Mouse (Mus musculus): Measurements from ENCODE around the gene Slc25a33.

The Slc25a33 gene

GRCm38 (mm10) chr4:149794966-149795477 is 20.9 kb upstream of the Slc25a33 start:
- no peak for DNase-seq (ENCODE audit: low read depth)

- DNase-seq (ENCODE audit: low read depth) = no peak
Observed at GRCm38 (mm10) chr4:149794010-149794338, 19.9 kb upstream of the Slc25a33 start.

DNA sequence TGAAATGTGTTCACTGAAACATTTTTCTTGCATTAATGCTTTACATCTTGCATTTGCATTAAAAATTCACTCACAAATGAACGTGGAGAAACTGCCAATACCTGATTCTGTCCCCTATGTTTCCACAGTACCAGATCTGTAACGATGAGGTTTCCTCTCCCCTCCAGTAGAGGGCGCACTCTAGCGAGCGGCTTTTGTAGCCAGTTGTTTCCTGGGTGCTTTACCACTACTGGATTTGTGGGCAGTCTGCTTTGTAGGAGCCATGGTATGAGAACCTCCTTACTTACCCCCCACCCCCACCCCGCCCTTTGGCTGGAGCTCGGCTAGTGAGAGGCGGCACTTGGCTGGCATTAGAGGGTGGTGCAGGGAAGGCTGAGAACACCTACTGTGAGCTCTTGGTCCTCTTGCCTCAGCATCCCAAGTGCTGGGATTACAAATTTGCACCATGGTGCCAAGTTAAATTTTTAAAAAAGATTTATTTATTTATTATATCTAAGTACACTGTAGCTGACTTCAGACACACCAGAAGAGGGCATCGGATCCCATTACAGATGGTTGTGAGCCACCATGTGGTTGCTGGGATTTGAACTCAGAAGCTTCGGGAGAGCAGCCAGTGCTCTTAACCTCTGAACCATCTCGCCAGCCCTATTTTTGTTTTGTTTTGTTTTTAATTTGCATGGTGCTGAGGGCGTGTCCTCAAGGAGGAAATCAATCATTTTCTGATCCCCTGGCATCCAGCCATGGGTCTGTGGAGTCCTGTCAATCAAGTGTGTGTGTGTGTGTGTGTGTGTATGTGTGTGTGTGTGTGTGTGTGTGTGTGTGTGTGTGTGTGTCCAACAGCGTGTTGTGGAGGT is 19.3 kb upstream of the Slc25a33 start:
- DNase-seq (ENCODE audit: low read depth) = no peak

GRCm38 (mm10) chr4:149792159-149792800 is 18.2 kb upstream of the Slc25a33 start:
- DNase-seq (ENCODE audit: low read depth) = peak; percentile 33

DNA sequence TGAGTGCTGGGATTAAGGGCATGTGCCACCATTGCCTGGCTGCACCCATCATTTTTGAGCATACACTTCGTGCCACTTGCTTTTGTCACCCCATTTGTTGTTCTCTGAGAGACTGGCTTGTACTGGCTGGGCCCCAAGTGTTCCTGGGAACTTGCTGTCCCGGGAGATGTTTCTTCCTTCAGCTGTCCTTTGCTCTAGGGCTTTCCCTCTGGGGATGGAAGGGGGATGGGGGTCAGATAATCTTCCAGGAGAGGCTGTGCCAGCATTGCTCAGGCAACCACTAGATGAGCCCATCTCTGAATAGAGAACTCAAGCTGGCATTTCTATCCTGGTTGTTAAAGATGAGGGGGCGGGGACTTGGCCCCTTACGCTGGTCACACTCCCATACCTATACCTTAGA is 17.4 kb upstream of the Slc25a33 start:
- no peak for DNase-seq (ENCODE audit: low read depth)

DNA sequence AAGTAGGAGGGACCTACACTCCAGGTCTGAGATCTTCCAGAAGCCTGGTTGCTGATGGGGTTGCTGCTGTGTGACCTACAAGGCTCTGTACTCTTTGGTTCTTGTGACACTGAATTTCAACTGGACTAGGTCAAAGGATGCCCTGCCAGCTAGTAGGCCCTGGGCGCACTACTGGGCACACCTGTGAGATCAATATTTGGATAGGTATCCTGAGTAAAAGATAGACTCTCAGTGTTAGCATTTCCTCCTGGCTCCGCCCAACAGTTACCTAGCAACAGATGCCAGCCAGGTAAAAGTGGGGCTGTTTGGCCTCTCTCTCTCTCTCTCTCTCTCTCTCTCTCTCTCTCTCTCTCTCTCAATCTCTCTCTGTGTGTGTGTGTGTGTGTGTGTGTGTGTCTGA is 16.9 kb upstream of the Slc25a33 start:
- no peak for DNase-seq (ENCODE audit: low read depth)

DNA sequence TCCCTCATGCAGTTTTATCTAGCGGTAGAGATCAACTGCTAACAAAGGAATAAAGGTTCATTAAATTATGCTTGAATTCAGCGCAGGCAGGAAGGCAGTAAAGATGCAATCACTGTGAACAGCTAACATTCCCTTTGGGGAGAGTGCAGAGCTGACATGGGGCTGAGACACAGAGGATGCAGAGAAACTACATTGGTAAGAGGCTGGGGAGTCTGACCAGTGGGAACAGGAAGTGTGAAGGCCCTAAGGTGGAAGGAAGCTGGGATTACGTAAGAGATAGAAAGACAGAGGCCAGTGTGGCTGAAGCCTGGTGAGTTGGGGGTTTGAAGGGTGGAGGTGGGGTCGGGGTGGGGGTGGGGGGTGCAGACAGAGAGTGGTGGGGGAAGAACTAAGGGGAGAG is 16.5 kb upstream of the Slc25a33 start:
- DNase-seq (ENCODE audit: low read depth) = peak; percentile 71

GRCm38 (mm10) chr4:149789421-149790194 is 15.5 kb upstream of the Slc25a33 start:
- DNase-seq (ENCODE audit: low read depth) = peak; percentile 65

GRCm38 (mm10) chr4:149784901-149785300 is 10.8 kb upstream of the Slc25a33 start:
- no peak for DNase-seq (ENCODE audit: low read depth)

GRCm38 (mm10) chr4:149784371-149784770 is 10.3 kb upstream of the Slc25a33 start:
- DNase-seq (ENCODE audit: low read depth) = no peak

DNA sequence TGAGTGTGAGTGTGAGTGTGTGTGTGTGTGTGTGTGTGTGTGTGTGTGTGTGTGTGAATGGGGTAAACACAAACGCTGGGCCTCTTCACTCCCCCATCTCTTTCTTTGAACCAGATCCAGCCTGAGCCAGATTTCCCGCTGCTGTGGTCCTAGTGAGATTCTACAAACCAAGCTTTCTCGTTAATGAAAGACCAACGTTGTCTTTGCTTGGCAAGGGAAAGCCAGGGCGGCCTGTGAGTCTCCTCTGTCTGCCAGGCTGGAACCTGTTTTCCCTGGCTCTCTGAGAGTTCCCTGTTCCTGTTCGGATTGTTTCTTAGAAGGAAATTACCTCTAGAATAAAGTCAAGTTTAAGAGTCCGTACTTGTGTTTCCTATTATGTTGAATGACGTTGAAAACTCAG is 8.9 kb upstream of the Slc25a33 start:
- DNase-seq (ENCODE audit: low read depth) = no peak

DNA sequence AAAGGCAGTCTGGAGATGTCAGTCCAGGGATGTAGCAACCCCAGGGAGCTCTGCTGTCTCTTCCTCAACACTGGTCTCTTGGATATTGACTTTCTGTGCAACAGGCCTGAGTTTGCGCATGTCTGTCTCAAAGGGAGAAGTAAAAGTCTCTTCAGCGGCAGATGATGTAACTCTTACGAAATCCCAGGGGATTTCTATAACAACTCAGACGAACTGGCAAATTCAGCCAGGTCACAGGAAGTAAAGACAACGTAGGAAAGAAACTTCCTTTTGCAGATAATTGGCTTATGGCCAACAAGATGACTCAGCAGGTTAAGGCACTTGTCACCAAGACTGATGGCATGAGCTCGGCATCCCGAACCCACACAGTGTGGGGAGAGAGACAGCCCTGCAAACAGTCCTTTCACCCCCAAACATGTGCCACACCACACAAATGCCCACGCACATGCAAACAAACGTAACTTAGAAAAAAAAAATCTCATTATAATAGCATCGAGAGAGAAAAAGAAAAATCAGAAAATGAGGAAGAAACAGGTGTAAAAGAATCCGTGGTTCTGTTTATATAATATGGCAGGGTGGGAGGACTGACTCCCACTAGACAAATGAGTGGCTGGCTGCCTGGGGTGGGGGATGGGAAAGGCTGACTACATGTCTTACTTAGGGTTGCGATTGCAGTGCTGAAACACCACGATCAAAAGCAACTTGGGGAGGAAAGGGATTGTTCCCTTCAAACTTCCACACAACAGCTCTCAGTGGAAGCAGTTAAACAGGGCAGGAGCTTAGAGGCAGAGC is 6.7 kb upstream of the Slc25a33 start:
- DNase-seq (ENCODE audit: low read depth) = peak; percentile 98

GRCm38 (mm10) chr4:149779966-149780365 is 5.9 kb upstream of the Slc25a33 start:
- DNase-seq (ENCODE audit: low read depth) = no peak

DNA sequence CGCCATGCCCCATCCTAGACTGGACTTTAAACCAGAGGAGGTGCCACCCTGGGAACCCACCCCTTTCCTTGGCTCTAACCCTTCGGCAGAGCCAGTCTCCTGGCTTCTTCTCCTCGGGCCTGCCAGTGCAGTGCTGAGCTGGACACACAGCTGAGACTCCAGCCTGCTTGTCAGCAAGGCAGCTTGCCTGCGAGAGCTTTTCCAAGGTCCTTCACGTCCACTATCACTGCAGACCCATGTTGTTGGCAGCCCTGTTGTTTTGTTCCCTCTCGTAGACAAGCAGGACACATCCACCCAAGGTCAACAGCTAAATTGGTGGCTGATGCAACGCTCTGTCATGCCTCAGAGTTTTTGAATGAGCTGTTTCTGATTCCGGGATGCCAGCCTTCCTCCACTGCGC is 3.0 kb upstream of the Slc25a33 start:
- no peak for DNase-seq (ENCODE audit: low read depth)

DNA sequence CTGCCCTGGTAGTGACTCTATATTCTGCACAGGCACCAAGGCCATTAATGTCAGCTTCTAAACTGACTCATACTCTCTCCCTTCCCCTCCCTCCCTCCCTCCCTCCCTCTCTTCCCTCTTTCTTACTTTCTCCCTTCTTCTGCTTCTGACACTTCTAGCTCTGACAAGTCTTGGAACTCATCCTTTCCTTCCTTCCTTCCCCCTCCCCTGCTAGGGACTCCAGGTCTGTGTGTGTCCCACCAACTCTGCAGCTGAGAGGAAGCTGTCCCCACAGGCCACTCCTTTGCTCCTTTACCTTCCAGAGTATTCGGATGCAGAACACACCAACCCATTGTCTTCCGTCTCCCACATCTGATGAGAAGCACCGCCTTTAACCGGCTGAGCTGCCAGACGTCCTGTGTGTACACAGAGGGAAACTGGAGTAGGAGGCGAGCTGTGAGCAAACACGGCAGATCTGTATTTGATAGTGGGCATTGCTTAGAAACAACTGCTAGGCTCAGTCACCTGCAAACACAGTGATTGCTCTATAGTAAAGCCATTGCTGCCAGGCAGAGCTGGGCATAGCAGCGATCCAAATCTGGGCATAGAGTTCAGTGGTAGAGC is 1.8 kb upstream of the Slc25a33 start:
- DNase-seq (ENCODE audit: low read depth) = no peak

DNA sequence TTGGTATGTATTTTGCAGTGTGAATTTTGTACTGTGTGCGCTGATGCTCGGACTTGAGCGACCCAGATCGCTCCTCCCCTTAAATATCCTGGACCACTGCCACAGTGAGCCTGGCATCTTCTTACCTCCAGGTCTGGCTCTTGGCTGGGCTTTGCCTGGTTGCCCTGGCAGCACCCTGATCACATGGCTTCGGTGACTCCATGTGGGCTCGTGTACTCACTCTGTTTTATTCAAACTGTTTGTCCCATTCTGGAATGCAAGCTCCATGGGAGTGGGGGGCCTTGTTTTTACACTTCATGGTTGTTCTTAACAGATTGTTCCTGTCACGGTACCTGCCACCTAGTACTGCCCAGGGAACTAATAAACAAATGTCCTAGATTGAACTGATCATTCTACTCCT is 1.3 kb upstream of the Slc25a33 start:
- DNase-seq (ENCODE audit: low read depth) = no peak

DNA sequence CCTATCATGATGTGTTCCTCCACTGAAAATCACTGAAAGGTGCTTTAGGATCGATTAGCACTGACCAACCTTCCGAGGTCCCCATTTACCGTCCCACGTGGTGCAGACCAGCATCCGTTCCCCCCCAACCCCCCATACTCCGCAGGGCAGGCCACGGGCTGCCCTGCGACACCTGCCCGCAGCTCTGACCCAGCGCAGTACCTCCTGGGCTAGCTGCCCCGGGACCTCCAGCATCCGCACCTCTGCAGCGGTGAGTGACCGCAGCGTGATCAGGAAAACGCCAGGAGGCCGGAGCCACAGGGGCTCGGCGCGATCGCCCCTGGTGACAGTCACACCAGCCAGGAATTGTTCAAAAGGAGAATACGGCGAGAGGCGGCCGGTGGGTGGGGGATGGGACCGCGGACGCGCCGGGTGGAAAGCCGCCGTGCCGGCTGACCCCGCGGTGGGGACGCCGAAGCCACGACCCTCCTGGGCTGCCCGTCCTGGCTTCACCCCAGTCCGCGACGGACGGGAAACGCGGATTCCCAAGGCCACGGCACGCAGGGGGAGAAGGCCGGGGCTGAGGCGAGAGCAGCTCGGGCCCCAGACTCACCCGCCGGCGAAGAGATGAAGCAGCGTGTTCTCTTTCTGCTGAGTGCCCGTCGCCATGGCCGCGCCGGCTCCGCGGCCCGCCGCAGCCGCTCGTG is 526 bp downstream of the Slc25a33 start:
- DNase-seq (ENCODE audit: low read depth) = peak; percentile 28

DNA sequence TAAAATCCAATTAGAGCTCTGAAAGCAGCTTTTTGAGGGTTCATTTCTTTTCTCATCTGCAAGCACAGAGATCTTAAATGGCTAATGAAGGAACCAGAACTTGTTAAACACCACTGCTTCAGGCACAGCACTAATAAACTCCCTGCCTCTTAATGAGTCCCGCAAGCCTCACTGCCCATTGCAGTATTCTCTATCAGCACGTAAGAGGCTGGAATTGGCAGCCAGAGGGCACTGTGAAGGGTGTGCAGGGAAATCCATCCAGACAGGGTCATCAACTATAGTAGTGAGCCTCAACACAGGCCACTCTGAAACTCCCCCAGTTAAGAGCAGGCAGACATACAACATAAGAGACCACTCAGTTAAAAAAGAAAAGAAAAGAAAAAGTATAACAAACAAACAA is 1.7 kb downstream of the Slc25a33 start:
- peak; percentile 64 for DNase-seq (ENCODE audit: low read depth)

DNA sequence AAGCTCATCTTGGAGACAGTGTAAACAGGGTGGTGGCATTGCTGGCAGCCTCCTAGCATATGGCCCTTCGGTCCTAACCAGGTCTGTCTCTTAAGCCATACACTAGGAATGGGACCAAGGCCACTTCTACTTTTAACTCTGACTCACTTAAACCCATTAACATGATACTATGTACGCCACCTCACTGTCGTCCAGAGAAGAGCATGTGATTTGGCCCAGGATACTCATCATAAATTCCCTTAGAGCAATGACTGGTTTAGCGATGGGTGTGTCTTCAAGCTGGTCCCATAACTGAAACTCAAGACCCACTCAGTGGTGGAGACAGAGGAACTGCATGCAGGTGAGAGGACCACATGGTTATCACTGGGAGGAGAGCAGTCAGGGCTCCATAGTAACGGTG is 8.9 kb downstream of the Slc25a33 start:
- peak; percentile 24 for DNase-seq (ENCODE audit: low read depth)

DNA sequence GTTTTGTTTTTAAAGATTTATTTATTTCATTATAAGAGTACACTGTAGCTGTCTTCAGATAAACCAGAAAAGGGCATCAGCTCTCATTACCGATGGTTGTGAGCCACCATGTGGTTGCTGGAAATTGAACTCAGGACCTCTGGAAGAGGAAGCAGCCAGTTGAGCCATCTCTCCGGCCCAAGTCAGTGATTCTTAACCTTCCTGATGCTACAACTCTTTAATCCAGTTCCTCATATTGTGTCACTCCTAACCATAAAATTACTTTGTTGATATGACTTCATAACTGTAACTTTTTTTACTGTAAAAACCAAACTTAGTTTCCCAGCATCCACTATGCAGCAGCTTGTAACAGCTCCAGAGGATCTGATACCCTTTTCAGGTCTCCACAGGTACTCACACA is 10.7 kb downstream of the Slc25a33 start:
- peak; percentile 50 for DNase-seq (ENCODE audit: low read depth)

DNA sequence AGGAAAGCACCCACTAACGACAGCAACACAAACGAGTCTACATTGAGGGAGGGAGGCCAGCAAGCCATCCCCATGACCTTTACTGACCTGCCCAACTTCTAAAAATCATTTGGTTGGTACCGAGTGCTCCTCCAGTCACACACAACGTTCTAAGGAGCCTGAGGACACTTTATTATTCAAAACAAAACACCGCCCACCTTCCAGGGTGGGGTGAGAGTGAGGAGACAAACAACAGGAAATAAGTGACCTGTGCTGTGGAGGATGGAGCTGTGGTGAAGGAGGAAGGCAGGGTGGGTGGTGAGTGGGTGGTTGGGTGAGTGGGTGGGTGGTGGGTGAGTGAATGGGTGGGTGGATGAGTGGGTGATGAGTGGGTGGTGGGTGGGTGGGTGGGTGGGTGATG is 14.6 kb downstream of the Slc25a33 start:
- DNase-seq (ENCODE audit: low read depth) = no peak

All from 416B (cell line).